Mouse (Mus musculus) E14TG2a.4 (cell line): Measurements from ENCODE around the gene Tasp1.

Source experiments
- H3K27me3 ChIP-seq: 2 replicates; pipeline ENCODE4 v1.6.1; 2014; ENCODE audit warnings: low read length, control low read depth; ENCODE audit not compliant: insufficient read depth
- H3K36me3 ChIP-seq: 2 replicates; pipeline ENCODE4 v1.6.1; 2014; ENCODE audit warnings: low read length, control low read depth; ENCODE audit not compliant: insufficient read depth
- H3K4me1 ChIP-seq: replicated peaks from 2 replicates; pipeline ENCODE4 v1.6.1; 2014; ENCODE audit warnings: low read depth, low read length, control low read depth
- H3K4me3 ChIP-seq: replicated peaks from 2 replicates; pipeline ENCODE4 v1.5.1; 2014; ENCODE audit warnings: mild to moderate bottlenecking, low read length
- H3K9me3 ChIP-seq: 2 replicates; pipeline ENCODE4 v1.6.1; 2014; ENCODE audit warnings: low read length, control low read depth
- CTCF ChIP-seq: conservative IDR thresholded peaks from 2 replicates; pipeline ENCODE4 v1.5.1; 2014; ENCODE audit warnings: low read length
- NANOG ChIP-seq: IDR thresholded peaks from 2 replicates; pipeline ENCODE4 v1.6.1; 2014; ENCODE audit warnings: borderline replicate concordance, low read length, mixed read lengths
- POU5F1 ChIP-seq: IDR thresholded peaks from 2 replicates; pipeline ENCODE4 v1.6.1; 2014; ENCODE audit warnings: low read length, borderline replicate concordance

Gene Tasp1

DNA sequence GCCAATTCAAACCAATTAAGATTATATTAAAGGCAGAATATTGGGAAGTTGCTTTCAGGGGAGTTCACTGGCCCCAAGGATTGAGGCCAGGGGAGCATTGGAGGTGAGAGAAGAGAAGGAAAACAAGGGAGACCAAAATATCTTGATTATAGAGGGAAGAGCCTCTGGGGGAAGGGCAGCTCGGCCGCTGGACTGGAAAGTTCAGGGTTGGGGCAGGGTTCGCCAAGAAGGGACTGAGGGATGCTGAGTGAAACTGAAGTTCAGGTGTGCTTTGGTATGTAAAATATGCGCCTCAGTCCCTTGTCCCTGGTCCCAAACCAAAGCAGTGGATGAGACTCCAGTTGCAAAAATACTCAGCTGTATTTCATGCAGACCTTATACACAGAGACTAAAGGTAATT is 911 bp upstream of the Tasp1 start:
- Histone ChIP-seq H3K36me3 (peaks cover 4% of the 10 kb centered on the region; the same call in 1 of the 2 replicates), H3K4me3 (peak overlapping the region; percentile 98), H3K27me3 (no peaks in the 10 kb centered on the region), H3K9me3 (no peaks in the 10 kb centered on the region), H3K4me1 (peaks cover 27% of the 10 kb centered on the region)
- TF ChIP-seq NANOG: no peak
- no peak for TF ChIP-seq CTCF
- no peak for TF ChIP-seq POU5F1

DNA sequence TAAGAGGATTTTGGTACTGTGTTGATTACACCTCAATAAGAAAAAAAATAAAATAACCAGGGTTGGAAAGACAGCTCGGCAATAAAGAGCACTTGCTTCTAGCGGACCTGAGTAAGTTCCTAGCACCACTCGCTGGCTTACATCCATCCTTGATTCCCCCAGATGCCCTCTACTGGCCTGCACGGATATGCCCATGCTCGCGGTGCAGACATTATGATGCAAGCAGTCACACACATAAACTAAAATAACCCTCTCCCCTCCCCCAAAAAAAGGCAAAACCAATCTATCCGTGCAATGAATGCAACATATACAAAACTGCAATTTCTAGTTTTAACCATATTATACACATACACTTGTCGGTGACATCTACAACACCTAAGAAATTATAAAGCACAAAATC is 929 bp downstream of the Tasp1 start:
- peaks cover 27% of the 10 kb centered on the region for H3K4me1 ChIP-seq
- no peaks in the 10 kb centered on the region for H3K27me3 ChIP-seq
- peak overlapping the region; percentile 98 for H3K4me3 ChIP-seq
- TF ChIP-seq CTCF (peak; percentile 34), NANOG (no peak), POU5F1 (no peak)
- H3K9me3 ChIP-seq: no peaks in the 10 kb centered on the region
- peaks cover 4% of the 10 kb centered on the region; the same call in 1 of the 2 replicates for H3K36me3 ChIP-seq

DNA sequence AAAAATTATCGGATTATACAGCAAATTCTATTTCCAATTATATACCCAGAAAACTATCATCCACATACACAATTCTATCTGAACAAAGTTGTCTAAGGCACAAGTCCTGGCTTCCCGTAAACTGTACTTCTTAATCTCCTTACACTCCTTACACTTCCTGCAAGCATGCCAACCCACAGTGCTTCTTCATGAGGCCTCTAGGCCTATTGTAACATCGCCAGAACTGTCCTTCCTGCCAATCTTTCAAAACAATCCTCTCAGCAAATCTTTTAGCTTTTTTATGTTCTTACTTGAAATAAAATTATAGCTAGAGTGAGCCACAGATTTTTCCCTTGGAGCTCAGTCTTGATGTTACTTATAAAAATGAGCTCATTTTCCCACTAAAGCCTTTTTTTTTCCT is 5.1 kb downstream of the Tasp1 start:
- TF ChIP-seq NANOG (no peak), POU5F1 (no peak), CTCF (no peak)
- peaks cover 23% of the 10 kb centered on the region for H3K4me1 ChIP-seq
- H3K9me3 ChIP-seq: no peaks in the 10 kb centered on the region
- peaks cover 12% of the 10 kb centered on the region for H3K36me3 ChIP-seq
- H3K4me3 ChIP-seq: no peak overlapping the region
- H3K27me3 ChIP-seq: no peaks in the 10 kb centered on the region

DNA sequence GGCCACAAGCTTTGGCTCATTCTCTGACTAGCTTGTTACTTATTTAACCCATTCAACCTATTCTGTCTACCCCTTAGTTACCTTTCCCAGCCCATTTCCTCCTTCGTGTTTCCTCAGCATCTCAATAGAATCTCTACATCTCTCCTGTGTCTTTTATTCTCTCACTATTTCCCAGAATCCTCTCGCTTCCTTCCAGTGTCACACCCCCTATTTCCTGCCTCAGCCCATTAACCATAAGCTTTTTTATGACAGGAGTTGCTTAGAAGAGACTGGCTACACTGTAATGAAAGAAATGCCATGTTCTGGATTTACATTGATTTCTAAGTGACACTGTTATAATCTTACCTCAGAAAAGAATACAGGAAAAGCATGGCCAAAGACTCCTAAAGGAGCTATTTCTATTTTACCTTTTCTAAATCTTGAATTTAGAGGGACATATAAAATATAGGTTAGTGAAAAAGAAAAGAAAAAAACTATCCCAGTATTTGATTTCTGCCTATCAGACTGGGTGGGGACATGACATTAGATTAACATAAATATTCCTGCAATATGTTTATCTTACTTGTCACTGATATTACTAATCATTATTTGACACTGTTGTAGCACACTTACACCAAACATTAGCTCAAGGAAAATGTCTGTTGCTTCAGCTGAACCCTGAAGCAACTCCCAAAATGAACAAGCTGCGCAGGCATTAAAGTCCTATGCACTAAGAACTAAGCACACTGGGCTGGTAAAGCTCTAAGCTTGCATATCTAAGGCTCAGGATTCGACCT is 6.3 kb downstream of the Tasp1 start:
- no peak overlapping the region for H3K4me3 ChIP-seq
- peaks cover 19% of the 10 kb centered on the region for H3K4me1 ChIP-seq
- TF ChIP-seq POU5F1 (no peak), NANOG (no peak), CTCF (no peak)
- H3K27me3 ChIP-seq: no peaks in the 10 kb centered on the region
- H3K36me3 ChIP-seq: peaks cover 21% of the 10 kb centered on the region
- H3K9me3 ChIP-seq: no peaks in the 10 kb centered on the region

DNA sequence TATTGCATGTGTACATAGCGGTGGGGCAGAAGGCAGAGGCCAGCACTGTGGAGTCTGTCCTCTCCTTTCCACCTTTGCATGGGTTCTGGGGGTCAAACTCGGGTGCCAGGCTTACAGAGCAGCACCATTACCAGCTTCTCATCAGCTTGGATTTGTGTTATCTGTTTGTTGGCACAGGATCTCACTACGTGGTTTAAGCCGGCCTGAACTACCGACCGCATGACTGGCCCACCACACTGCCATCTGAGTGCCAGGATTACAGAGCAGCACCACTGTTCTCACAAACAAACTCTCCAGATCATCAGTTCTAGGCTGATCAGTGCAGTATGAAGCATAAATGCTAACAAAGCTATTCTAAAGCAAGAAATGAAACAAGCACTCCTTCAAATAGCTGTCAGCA is 8.5 kb downstream of the Tasp1 start:
- Histone ChIP-seq H3K4me3 (no peak overlapping the region), H3K9me3 (no peaks in the 10 kb centered on the region), H3K27me3 (no peaks in the 10 kb centered on the region), H3K36me3 (peaks cover 37% of the 10 kb centered on the region), H3K4me1 (peaks cover 16% of the 10 kb centered on the region)
- no peak for TF ChIP-seq NANOG
- no peak for TF ChIP-seq POU5F1
- no peak for TF ChIP-seq CTCF

DNA sequence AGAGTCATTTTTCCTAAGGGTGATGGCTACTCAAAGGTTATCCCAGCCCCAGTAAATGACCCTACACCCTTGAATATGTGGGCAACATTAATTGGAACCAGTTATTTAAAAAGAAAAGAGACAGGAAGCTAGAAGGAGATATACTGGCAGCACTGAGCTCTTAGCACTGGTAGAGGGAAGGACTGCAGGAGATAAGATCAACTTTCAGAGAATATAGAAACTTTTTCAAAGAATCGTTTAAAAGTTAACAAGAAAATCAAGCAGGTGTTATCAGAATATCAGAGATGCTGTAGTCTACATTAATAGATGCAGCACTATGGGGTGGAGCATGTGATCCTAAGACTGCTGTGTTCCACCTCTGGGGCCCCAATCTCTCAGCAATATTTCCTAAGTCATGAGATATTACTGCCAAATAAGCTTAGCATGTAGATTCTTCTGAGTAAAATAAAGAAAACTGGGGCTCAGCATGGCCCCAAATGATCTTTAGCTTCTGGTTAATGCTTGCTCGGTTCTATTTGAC is 14.9 kb downstream of the Tasp1 start:
- no peaks in the 10 kb centered on the region for H3K4me1 ChIP-seq
- TF ChIP-seq NANOG (no peak), CTCF (no peak), POU5F1 (no peak)
- no peaks in the 10 kb centered on the region for H3K27me3 ChIP-seq
- H3K4me3 ChIP-seq: no peak overlapping the region
- H3K36me3 ChIP-seq: peaks cover 83% of the 10 kb centered on the region
- no peaks in the 10 kb centered on the region for H3K9me3 ChIP-seq

DNA sequence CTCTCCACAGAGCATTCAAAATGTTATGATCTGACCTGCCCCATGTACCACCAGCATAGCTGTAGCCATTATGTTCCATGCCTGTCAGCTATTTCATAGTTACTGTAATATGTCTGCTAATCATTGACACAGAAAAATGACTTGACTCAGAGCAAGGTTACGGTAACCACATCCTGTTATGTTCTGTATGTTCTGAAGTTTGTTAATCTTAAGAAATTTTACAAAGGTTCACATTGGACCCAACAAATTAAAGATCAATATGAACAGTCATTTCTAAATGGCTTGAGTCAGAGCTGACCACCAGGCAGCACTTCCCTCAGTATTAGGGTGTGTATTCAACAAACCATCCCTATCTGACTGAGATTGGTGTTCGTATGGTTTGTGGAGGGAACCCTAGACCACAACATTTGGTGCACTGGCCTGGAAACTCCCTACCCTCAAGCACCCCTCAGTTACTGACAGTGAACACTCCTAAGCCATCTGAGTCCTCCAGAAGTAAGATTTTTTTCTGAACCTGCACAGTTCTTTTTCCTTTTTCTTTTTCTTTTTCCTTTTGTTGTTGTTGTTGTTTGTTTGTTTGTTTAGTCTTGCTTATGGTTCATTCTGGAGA is 24.0 kb downstream of the Tasp1 start:
- Histone ChIP-seq H3K4me3 (no peak overlapping the region), H3K27me3 (no peaks in the 10 kb centered on the region), H3K9me3 (no peaks in the 10 kb centered on the region), H3K4me1 (peaks cover under 1% of the 10 kb centered on the region), H3K36me3 (peaks cover 35% of the 10 kb centered on the region)
- TF ChIP-seq POU5F1 (no peak), CTCF (no peak), NANOG (no peak)

DNA sequence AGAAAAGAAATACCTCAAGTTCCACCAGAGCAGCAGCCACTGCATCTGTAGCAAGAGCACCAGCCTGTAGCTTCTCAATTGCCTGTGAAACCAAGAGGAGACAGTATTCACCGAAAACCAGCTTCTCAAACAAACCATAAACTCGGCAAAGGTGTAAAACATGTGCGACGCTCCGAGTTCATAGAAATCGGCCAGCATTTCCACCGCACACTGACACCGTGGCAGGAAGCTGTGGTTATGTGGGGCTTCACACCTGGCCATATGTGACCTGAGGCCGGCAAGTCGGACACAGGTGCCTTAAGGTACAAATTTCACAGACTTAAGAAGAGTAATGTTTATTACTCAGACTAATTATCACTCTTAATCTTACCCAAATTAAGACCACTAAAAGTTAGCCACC is 24.5 kb downstream of the Tasp1 start:
- Histone ChIP-seq H3K4me3 (no peak overlapping the region), H3K9me3 (no peaks in the 10 kb centered on the region), H3K36me3 (peaks cover 35% of the 10 kb centered on the region), H3K4me1 (peaks cover 6% of the 10 kb centered on the region), H3K27me3 (no peaks in the 10 kb centered on the region)
- no peak for TF ChIP-seq POU5F1
- no peak for TF ChIP-seq NANOG
- TF ChIP-seq CTCF: no peak

DNA sequence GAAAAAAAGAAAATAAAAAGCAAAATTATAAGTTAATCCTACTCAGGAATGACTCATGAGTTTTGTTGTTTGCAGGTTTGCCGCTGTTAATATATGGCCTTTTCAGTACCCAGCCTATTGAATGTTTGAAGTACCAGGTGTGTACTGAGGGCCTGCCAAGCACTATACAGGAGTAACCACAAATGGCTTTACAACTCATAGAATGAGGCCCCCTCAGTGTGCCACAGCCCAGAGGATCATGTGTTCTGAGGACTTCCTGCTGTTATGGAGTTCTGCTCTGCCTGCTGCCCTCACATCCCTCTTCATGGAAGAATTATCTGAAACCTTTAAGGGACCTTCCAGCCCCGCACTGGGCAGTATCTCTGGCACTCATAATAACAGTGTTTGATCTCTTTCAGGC is 29.1 kb downstream of the Tasp1 start:
- H3K4me3 ChIP-seq: no peak overlapping the region
- TF ChIP-seq CTCF (no peak), POU5F1 (no peak), NANOG (no peak)
- H3K4me1 ChIP-seq: peaks cover 10% of the 10 kb centered on the region
- peaks cover 23% of the 10 kb centered on the region for H3K36me3 ChIP-seq
- no peaks in the 10 kb centered on the region for H3K27me3 ChIP-seq
- H3K9me3 ChIP-seq: no peaks in the 10 kb centered on the region
